Mouse (Mus musculus) spleen, adult 2 months (tissue): ENCODE measurements around the gene Iqgap2.

Source experiments
- CTCF ChIP-seq: fragments of 200-500 bp; IDR thresholded peaks from 2 replicates; pipeline ENCODE4 v1.5.1; 2011; ENCODE audit warnings: mild to moderate bottlenecking, inconsistent platforms; ENCODE audit not compliant: insufficient read depth, insufficient read length, insufficient replicate concordance; ENCODE audit errors: extremely low read depth
- POLR2A ChIP-seq: fragments of 200-500 bp; IDR thresholded peaks from 2 replicates; pipeline ENCODE4 v1.6.1; 2011; ENCODE audit warnings: low read depth, low read length, inconsistent platforms

DNA sequence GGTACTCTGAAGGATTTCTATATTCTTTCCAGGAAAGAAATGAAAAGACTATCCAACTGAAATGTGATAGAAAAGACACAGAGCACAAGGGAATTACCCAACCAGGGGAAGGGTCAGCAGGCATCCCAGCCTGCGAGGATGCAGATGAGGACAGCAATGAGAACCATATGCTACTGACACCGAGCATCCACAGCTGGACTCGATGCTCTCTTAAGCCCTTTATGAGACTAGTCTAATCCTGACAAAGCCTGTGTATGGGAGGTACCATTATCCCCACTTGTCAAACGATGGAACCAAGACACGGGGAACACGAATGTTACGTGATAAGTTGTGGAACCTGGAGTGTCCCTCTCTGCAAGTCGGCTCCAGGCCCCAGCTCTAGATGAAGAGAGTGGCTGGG is 29.5 kb downstream of the Iqgap2 start:
- TF ChIP-seq CTCF (no peak), POLR2A (no peak)
